Mouse (Mus musculus) heart, postnatal 10 days (tissue): ENCODE data around the gene Papln. TPM values are rescaled to one million over a fixed set of nuclear protein-coding genes. Genes with fewer than 3 reads are reported as not detected.

ENCODE experiments used
- DNase-seq, 2 experiments: peaks; one replicate each; pipeline ENCODE4 v3.0.0; 2021
- intact Hi-C: fragments of 180-260 bp; cut with DNase I; formaldehyde crosslinking; loops from one replicate; pipeline ENCODE4 v1.15.1; 2025
- total RNA-seq, 2 experiments: library from RNA; stranded (reverse); gene quantifications; 2 replicates each; pipeline ENCODE4 v1.2.3; 2021

Papln gene
- total RNA-seq, 2 experiments from 2014 or later, result 28.6 to 28.8 TPM

GRCm38 (mm10) chr12:83803641-83804040 lies 40.2 kb downstream of the Papln start:
- DNase-seq, result no peak
- intact Hi-C loops, result no loop called here

DNA sequence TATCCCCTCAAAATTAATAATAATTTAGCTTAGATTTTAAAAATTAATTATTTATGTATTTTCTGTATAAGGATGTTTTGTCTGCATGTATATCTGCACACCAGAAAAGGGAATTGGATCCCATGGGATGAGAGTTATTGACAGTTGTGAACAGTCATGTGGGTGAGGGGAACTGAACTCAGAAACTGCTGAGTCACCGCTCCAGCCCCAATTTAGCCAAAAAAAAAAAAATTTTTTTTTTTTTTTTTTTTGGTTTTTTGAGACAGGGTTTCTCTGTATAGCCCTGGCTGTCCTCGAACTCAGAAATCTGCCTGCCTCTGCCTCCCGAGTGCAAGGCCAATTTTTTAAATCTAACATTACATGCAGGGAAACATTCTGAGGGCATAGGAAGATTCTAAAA lies 48.5 kb downstream of the Papln start:
- no peak for DNase-seq
- intact Hi-C loops, result no loop called here

DNA sequence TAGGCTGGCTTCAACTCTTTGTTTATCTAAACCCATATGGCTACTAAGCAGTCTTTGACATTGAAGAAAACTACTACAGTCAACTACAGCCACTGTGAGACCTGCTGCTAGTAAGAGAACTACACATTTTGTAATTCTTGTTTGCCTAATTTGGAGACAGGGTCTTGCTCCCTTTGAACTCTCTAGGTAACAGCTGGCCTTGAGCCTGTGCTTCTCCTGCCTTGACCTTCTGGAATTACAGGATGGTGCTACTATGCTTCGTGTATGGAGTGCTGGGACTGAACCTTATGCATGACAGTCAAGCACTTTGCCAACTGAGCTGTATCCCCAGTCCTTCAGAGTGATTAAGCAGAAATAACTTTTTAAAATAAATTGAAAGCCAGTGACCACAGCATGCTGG lies 53.2 kb downstream of the Papln start:
- intact Hi-C loops, result no loop called here
- no peak for DNase-seq

- intact Hi-C loops, result no loop called here
- DNase-seq, result no peak
Observed at GRCm38 (mm10) chr12:83830424-83830823, 67.0 kb downstream of the Papln start.

DNA sequence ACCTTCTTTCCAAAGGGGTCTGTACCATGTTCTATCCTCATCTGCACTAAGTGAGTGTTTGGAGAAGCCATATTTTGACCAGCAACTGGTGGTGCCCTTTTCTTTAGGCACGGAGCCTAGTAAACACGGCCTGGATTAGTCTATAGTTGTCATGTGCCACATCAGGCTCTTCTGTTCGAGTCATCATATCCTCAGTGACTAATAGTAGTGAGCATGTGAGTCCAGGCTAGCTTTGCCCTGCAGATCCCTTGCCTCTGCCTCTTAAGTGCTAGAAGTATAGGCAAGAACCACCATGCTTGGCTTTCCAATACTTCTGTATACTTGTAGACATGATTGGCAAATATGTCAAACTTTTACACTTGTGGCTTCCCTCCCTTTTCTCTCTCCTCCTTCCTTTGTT lies 70.5 kb downstream of the Papln start:
- DNase-seq, result no peak
- intact Hi-C loops, result no loop called here

DNA sequence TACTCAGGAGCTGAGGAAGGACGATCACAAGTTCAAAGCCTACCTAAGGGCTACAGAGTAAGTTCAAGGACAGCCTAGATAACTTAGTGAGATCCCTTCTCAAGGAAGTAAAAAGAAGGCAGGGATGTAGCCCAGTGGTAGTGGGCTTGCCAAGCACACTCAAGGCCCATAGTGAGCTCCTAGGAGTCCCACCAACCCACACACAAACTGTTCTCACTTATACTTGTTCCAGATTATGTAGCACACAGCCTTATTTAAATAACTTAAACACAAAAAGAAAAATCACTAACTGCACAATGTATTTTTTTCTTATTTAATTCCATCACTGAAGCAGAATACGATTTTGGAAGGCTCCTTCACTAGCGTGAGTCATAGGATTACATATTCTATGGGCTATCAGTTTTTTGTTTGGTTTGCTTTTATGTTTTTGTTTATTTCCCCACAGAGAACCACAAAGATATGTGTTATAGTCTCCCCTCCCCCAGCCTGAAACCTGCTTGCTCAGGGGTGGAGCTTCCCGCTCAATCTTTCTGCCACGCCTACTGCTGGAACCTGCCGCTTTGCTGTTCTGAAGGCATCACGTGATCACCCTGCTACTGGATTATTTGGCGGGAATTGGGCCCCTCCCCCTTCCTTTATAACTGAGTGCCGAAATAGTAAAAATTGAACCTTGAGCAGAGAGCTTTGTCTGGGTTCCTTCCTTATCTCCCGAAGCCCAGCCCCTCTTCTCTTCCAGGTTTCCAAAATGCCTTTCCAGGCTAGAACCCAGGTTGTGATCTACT lies 78.2 kb downstream of the Papln start:
- intact Hi-C loops, result no loop called here
- no peak for DNase-seq

Other genes starting within 250 kb of the Papln start
- 10 to 100 TPM; 18.6 to 19.5 TPM for gene Dcaf4, start 243.2 kb upstream of the Papln start, total RNA-seq
- 10 to 100 TPM; 21.8 to 23.0 TPM for gene Zfyve1, start 166.4 kb upstream of the Papln start, total RNA-seq
- 10 to 100 TPM; 73.9 to 79.3 TPM for gene Rbm25, start 132.4 kb upstream of the Papln start, total RNA-seq
- gene Psen1, start 75.5 kb upstream of the Papln start, total RNA-seq, result 10 to 100 TPM; 35.0 to 44.9 TPM
- gene Numb, start 158.3 kb downstream of the Papln start, total RNA-seq, result 10 to 100 TPM; 42.7 to 45.1 TPM
- 1 to 10 TPM; 7.2 to 7.7 TPM for gene Riox1, start 187.0 kb downstream of the Papln start, total RNA-seq
- gene Heatr4, start 221.2 kb downstream of the Papln start, total RNA-seq, result under 1 TPM in 1 of 2 experiments, not detected in 1; 0.17 TPM
- 100 to 1,000 TPM; 201 to 233 TPM for gene Acot2, start 224.2 kb downstream of the Papln start, total RNA-seq
- gene Acot1, start 245.9 kb downstream of the Papln start, total RNA-seq, result 100 to 1,000 TPM; 127 to 159 TPM